Comparison of ENCODE assay signal across 9 mouse cellular contexts in the genomic region with DNA sequence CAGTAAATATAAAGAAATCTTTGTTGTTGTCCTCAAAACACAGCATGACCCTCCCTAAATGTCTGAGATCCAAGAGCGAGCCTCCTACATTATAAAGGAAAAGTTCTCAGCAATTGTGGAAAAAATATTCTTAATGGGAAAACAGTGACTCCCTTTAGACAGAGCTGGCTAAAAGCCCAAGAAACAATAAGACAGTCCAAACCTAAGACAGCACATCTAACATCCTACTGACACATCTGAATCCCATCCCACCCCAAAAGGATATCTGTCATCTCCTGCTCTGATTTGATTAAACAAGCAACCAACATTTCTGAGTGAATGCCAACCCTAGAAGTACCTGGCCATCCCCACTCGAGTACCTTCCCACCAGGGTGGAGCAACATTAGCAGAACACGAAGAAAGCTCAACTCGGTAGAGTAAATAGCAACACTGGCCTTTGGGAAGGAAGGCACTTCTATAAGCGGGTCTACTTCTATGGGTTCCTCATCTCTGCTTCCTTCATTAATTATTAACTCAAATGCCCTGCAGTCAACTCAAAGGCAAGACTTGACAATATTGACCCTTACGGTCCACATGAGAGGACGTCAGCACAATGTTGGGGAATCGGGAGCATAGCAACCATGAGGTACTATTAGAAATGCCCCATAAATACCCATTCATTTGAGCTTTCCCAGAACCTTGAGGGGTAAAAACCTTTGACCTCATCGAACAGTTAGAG. TPM values are rescaled to one million over a fixed set of nuclear protein-coding genes. Genes with fewer than 3 reads are reported as not detected.
DNase-seq lines count a peak whose midpoint lies in the region; ATAC-seq and TF ChIP-seq lines count a peak whose summit lies in the region.
"Had no signal": no experiment of that assay in that cellular context is flagged by ENCODE, and none has a peak within 500 bp of the region (broad histone marks: within the 10 kb centered on the region; RNA-seq: fewer than 3 reads in every experiment).

No protein-coding gene starts in this region.

- peaks cover 29% of the 10 kb centered on the region for H3K36me3 ChIP-seq in heart, adult 2 months (ENCODE audit: control insufficient read depth, insufficient read depth, low read length)
- 0 out of 2 replicates have a peak, but pooled peaks cover 2% of the 10 kb centered on the region for H3K36me3 ChIP-seq in lung, embryonic 15.5 days
- H3K36me3 ChIP-seq in limb, embryonic 10.5 days: no peaks in the 10 kb centered on the region
- no peaks in the 10 kb centered on the region for H3K36me3 ChIP-seq in stomach, embryonic 15.5 days

- 62% methylated on average over 9 of the region's 9 CpGs for WGBS in heart, adult 2 months
- 70% methylated on average over 9 of the region's 9 CpGs for WGBS in lung, embryonic 15.5 days
- 93% methylated on average over 9 of the region's 9 CpGs for WGBS in limb, embryonic 10.5 days
- WGBS in stomach, embryonic 15.5 days: 54% methylated on average over 9 of the region's 9 CpGs

- no peak for TF ChIP-seq CTCF in heart, adult 2 months (IDR thresholded peaks at IDR 0.05)

- no peak overlapping the region for H3K4me3 ChIP-seq in heart, adult 2 months
- no peak overlapping the region for H3K4me3 ChIP-seq in lung, embryonic 15.5 days
- H3K4me3 ChIP-seq in limb, embryonic 10.5 days: no peak overlapping the region
- no peak overlapping the region for H3K4me3 ChIP-seq in stomach, embryonic 15.5 days (replicated peaks)

- no peak for TF ChIP-seq EP300 in heart, adult 2 months (IDR thresholded peaks at IDR 0.05; ENCODE audit: insufficient read depth, low read depth, low read length)

- peak overlapping the region; percentile 5; the same call in 1 of the 2 replicates for H3K4me2 ChIP-seq in lung, embryonic 15.5 days
- peak overlapping the region; percentile 17; the same call in 1 of the 2 replicates for H3K4me2 ChIP-seq in stomach, embryonic 15.5 days

- DNase-seq in heart, adult 2 months: peak in 1 of 2 experiments; percentile 20
- DNase-seq in heart, postnatal 10 days: no peak
- no peak for DNase-seq in lung, postnatal 10 days
- peak; percentile 15 for DNase-seq in limb, embryonic 10.5 days (ENCODE audit: low spot score)
- no peak for DNase-seq in retina, postnatal 1 day
- no peak for DNase-seq in ovary, postnatal 14 days (ENCODE audit: low spot score)

- H3K27ac ChIP-seq in heart, adult 2 months: peak overlapping the region; percentile 90
- H3K27ac ChIP-seq in lung, embryonic 15.5 days: peak overlapping the region; percentile 87
- no peak overlapping the region for H3K27ac ChIP-seq in limb, embryonic 10.5 days
- H3K27ac ChIP-seq in stomach, embryonic 15.5 days: peak overlapping the region; percentile 74

- H3K9ac ChIP-seq in heart, adult 2 months (ENCODE audit: low read depth, low read length): no peak overlapping the region
- H3K9ac ChIP-seq in lung, embryonic 15.5 days: no peak overlapping the region
- H3K9ac ChIP-seq in stomach, embryonic 15.5 days: no peak overlapping the region

- H3K4me1 ChIP-seq in heart, adult 2 months (ENCODE audit: control insufficient read depth, insufficient read depth, low read length): peaks cover 20% of the 10 kb centered on the region
- peaks cover 78% of the 10 kb centered on the region for H3K4me1 ChIP-seq in lung, embryonic 15.5 days
- H3K4me1 ChIP-seq in limb, embryonic 10.5 days: peaks cover 45% of the 10 kb centered on the region
- peaks cover 45% of the 10 kb centered on the region for H3K4me1 ChIP-seq in stomach, embryonic 15.5 days

- no peak for TF ChIP-seq POLR2A in heart, adult 2 months (IDR thresholded peaks at IDR 0.05; ENCODE audit: insufficient read depth, low read depth, low read length)

- intact Hi-C loops in heart, adult 2 months (cut with DNase I): loop anchor here (1.0 to 2.0 kb wide), 2 partner anchors 20 to 26 kb away; no protein-coding TSS in a partner anchor
- intact Hi-C loops in heart, postnatal 10 days (cut with DNase I): loop anchor here (2.0 kb wide), 1 partner anchor 40 kb away; no protein-coding TSS in a partner anchor

- no peaks in the 10 kb centered on the region for H3K27me3 ChIP-seq in heart, adult 2 months (ENCODE audit: control insufficient read depth, insufficient read depth, low read length)
- no peaks in the 10 kb centered on the region for H3K27me3 ChIP-seq in lung, embryonic 15.5 days
- H3K27me3 ChIP-seq in limb, embryonic 10.5 days (ENCODE audit: low read depth, poor library complexity, severe bottlenecking): no peaks in the 10 kb centered on the region
- no peaks in the 10 kb centered on the region for H3K27me3 ChIP-seq in stomach, embryonic 15.5 days (replicated peaks)
- H3K27me3 ChIP-seq: Patski had no signal

- ATAC-seq in lung, embryonic 15.5 days (ENCODE audit: borderline replicate concordance, extremely low read depth, low FRiP score, low TSS enrichment): 0 out of 2 replicates have a peak, but pooled peaks have one; percentile 7
- peak; percentile 57 for ATAC-seq in stomach, embryonic 15.5 days (ENCODE audit: insufficient read depth, low FRiP score, low read depth)

- no peaks in the 10 kb centered on the region; the same call in 1 of the 2 replicates for H3K79me2 ChIP-seq in heart, adult 2 months (replicated peaks; ENCODE audit: control insufficient read depth, insufficient read depth, low read length)

- no peaks in the 10 kb centered on the region for H3K9me3 ChIP-seq in lung, embryonic 15.5 days
- no peaks in the 10 kb centered on the region for H3K9me3 ChIP-seq in limb, embryonic 10.5 days (replicated peaks)
- H3K9me3 ChIP-seq in stomach, embryonic 15.5 days: no peaks in the 10 kb centered on the region

RNA-seq across cellular contexts. Expression of a gene that starts 42.7 kb away (rescaled TPM):
- total RNA-seq in heart, adult 2 months (2021): 10 to 100 TPM; 60.5 to 62.1 TPM
- polyA plus RNA-seq in heart, adult 2 months (2012; rRNA removed): 27.0 and 42.5 TPM in 2 replicates
- 10 to 100 TPM; 54.1 to 67.2 TPM for total RNA-seq in heart, postnatal 10 days (2021)
- polyA plus RNA-seq in lung, embryonic 15.5 days (2015; fragmentation: Nextera tagmentation; extraction: Ambion mirVana): 50.4 and 54.7 TPM in 2 replicates
- 14.3 and 15.7 TPM in 2 replicates for polyA plus RNA-seq in limb, embryonic 10.5 days (2016; fragmentation: Nextera tagmentation; extraction: Ambion mirVana)
- polyA plus RNA-seq in stomach, embryonic 15.5 days (2015; fragmentation: Nextera tagmentation; extraction: Ambion mirVana): 43.0 and 43.3 TPM in 2 replicates
